Mouse (Mus musculus) embryonic facial prominence, embryonic 15.5 days (tissue): ENCODE results near the gene Bbs12. TPM values are rescaled to one million over a fixed set of nuclear protein-coding genes. Genes with fewer than 3 reads are reported as not detected.

ENCODE experiments used
- ATAC-seq: fragments of 200-750 bp; cut with Nextera tagmentation; 2 replicates; pipeline ENCODE4 v1.8.0; 2017; ENCODE audit warnings: low read depth, moderate TSS enrichment; ENCODE audit not compliant: insufficient number of reproducible peaks, low FRiP score, low TSS enrichment
- H3K27ac ChIP-seq: fragments of 300-500 bp; sonication (generic); replicated peaks from 2 replicates; pipeline ENCODE4 v1.5.1; 2015; ENCODE audit warnings: mild to moderate bottlenecking, inconsistent platforms
- H3K27me3 ChIP-seq: fragments of 300-500 bp; sonication (generic); 2 replicates; pipeline ENCODE4 v1.6.1; 2015; ENCODE audit warnings: inconsistent platforms
- H3K36me3 ChIP-seq: fragments of 300-500 bp; sonication (generic); 2 replicates; pipeline ENCODE4 v1.6.1; 2015; ENCODE audit warnings: mild to moderate bottlenecking, inconsistent platforms
- H3K4me1 ChIP-seq: fragments of 300-500 bp; sonication (generic); 2 replicates; pipeline ENCODE4 v1.6.1; 2015; ENCODE audit warnings: inconsistent platforms
- H3K4me2 ChIP-seq: fragments of 300-500 bp; sonication (generic); replicated peaks from 2 replicates; pipeline ENCODE4 v1.6.1; 2015; ENCODE audit warnings: mild to moderate bottlenecking, inconsistent platforms
- H3K4me3 ChIP-seq: fragments of 300-500 bp; sonication (generic); replicated peaks from 2 replicates; pipeline ENCODE4 v1.5.1; 2015; ENCODE audit warnings: mild to moderate bottlenecking, inconsistent platforms
- H3K9ac ChIP-seq: fragments of 300-500 bp; sonication (generic); 2 replicates; pipeline ENCODE4 v1.6.1; 2015; ENCODE audit warnings: inconsistent platforms
- H3K9me3 ChIP-seq: fragments of 300-500 bp; sonication (generic); replicated peaks from 2 replicates; pipeline ENCODE4 v1.6.1; 2016; ENCODE audit warnings: inconsistent platforms
- WGBS: fragments of 180-500 bp; shearing (Covaris S2); methylation state at CpG from one replicate; pipeline ENCODE4 v1.1.7; 2015; 5-methylcytosine and 5-hydroxymethylcytosine counted together
- polyA plus RNA-seq: library from polyadenylated mRNA; unstranded; fragments of >200 nt; fragmentation: Nextera tagmentation; extraction: Ambion mirVana; gene quantifications from 2 replicates; pipeline ENCODE4 v1.2.1, GENCODE M21; 2015

Gene Bbs12
- polyA plus RNA-seq, 1 experiment from 2014 or later, result 8.3 TPM

GRCm38 (mm10) chr3:37290881-37291541, 21.3 kb upstream of the Bbs12 start:
- no peak overlapping the region for H3K4me2 ChIP-seq
- H3K36me3 ChIP-seq, result no peaks in the 10 kb centered on the region
- H3K27ac ChIP-seq, result no peak overlapping the region
- no peaks in the 10 kb centered on the region for H3K9me3 ChIP-seq
- no peak overlapping the region for H3K4me3 ChIP-seq
- 64% methylated on average over 7 of the region's 7 CpGs for WGBS
- ATAC-seq, result no peak
- no peaks in the 10 kb centered on the region for H3K4me1 ChIP-seq
- H3K27me3 ChIP-seq, result no peaks in the 10 kb centered on the region
- H3K9ac ChIP-seq, result no peak overlapping the region

GRCm38 (mm10) chr3:37291929-37292328, 20.4 kb upstream of the Bbs12 start:
- no peak for ATAC-seq
- no peaks in the 10 kb centered on the region for H3K4me1 ChIP-seq
- no peaks in the 10 kb centered on the region for H3K27me3 ChIP-seq
- 84% methylated on average over 2 of the region's 2 CpGs for WGBS
- no peaks in the 10 kb centered on the region for H3K9me3 ChIP-seq
- H3K9ac ChIP-seq, result no peak overlapping the region
- no peak overlapping the region for H3K4me2 ChIP-seq
- H3K36me3 ChIP-seq, result no peaks in the 10 kb centered on the region
- H3K27ac ChIP-seq, result no peak overlapping the region
- no peak overlapping the region for H3K4me3 ChIP-seq

GRCm38 (mm10) chr3:37292654-37293053, 19.7 kb upstream of the Bbs12 start:
- WGBS, result 46% methylated on average over 2 of the region's 2 CpGs
- Histone ChIP-seq H3K4me1 (no peaks in the 10 kb centered on the region), H3K9ac (no peak overlapping the region), H3K9me3 (no peaks in the 10 kb centered on the region), H3K36me3 (no peaks in the 10 kb centered on the region), H3K4me3 (no peak overlapping the region), H3K27ac (no peak overlapping the region), H3K27me3 (no peaks in the 10 kb centered on the region), H3K4me2 (no peak overlapping the region)
- ATAC-seq, result no peak

GRCm38 (mm10) chr3:37299470-37299869, 12.9 kb upstream of the Bbs12 start:
- Histone ChIP-seq H3K27me3 (no peaks in the 10 kb centered on the region), H3K27ac (no peak overlapping the region), H3K9me3 (no peaks in the 10 kb centered on the region), H3K9ac (no peak overlapping the region), H3K4me2 (no peak overlapping the region), H3K4me3 (no peak overlapping the region), H3K4me1 (no peaks in the 10 kb centered on the region), H3K36me3 (no peaks in the 10 kb centered on the region)
- 77% methylated on average over 3 of the region's 3 CpGs for WGBS
- no peak for ATAC-seq

GRCm38 (mm10) chr3:37302685-37303084, 9.7 kb upstream of the Bbs12 start:
- no peaks in the 10 kb centered on the region for H3K36me3 ChIP-seq
- ATAC-seq, result no peak
- no peaks in the 10 kb centered on the region for H3K4me1 ChIP-seq
- H3K4me2 ChIP-seq, result no peak overlapping the region
- WGBS, result 31% methylated on average over 12 of the region's 12 CpGs
- no peak overlapping the region for H3K4me3 ChIP-seq
- no peaks in the 10 kb centered on the region for H3K9me3 ChIP-seq
- H3K27ac ChIP-seq, result no peak overlapping the region
- no peaks in the 10 kb centered on the region for H3K27me3 ChIP-seq
- H3K9ac ChIP-seq, result no peak overlapping the region

GRCm38 (mm10) chr3:37303392-37304139, 8.8 kb upstream of the Bbs12 start:
- Histone ChIP-seq H3K4me2 (no peak overlapping the region), H3K9me3 (no peaks in the 10 kb centered on the region), H3K27ac (no peak overlapping the region), H3K9ac (no peak overlapping the region), H3K27me3 (no peaks in the 10 kb centered on the region), H3K4me3 (no peak overlapping the region), H3K4me1 (no peaks in the 10 kb centered on the region), H3K36me3 (no peaks in the 10 kb centered on the region)
- no peak for ATAC-seq
- 58% methylated on average over 8 of the region's 8 CpGs for WGBS

- peak overlapping the region; percentile 69 for H3K4me2 ChIP-seq
- WGBS, result 3% methylated on average over 10 of the region's 10 CpGs
- H3K36me3 ChIP-seq, result no peaks in the 10 kb centered on the region
- H3K27me3 ChIP-seq, result no peaks in the 10 kb centered on the region
- peak overlapping the region; percentile 64 for H3K9ac ChIP-seq
- no peak; the same call in 1 of the 2 replicates for ATAC-seq
- H3K4me3 ChIP-seq, result peak overlapping the region; percentile 79
- peak overlapping the region; percentile 86; the same call in 1 of the 2 replicates for H3K27ac ChIP-seq
- H3K9me3 ChIP-seq, result no peaks in the 10 kb centered on the region
- H3K4me1 ChIP-seq, result peaks cover 14% of the 10 kb centered on the region; the same call in 1 of the 2 replicates
Measured at GRCm38 (mm10) chr3:37311897-37312369, 421 bp upstream of the Bbs12 start.

GRCm38 (mm10) chr3:37313371-37313770, 1.0 kb downstream of the Bbs12 start:
- Histone ChIP-seq H3K36me3 (no peaks in the 10 kb centered on the region), H3K9ac (no peak overlapping the region), H3K4me3 (peak overlapping the region; percentile 79), H3K9me3 (no peaks in the 10 kb centered on the region), H3K27me3 (no peaks in the 10 kb centered on the region), H3K27ac (peak overlapping the region; percentile 86), H3K4me1 (peaks cover 14% of the 10 kb centered on the region; the same call in 1 of the 2 replicates), H3K4me2 (peak overlapping the region; percentile 69)
- no peak for ATAC-seq
- WGBS, result 23% methylated on average over 1 of the region's 1 CpGs

GRCm38 (mm10) chr3:37316233-37316632, 3.9 kb downstream of the Bbs12 start:
- no peak overlapping the region for H3K4me3 ChIP-seq
- H3K27me3 ChIP-seq, result no peaks in the 10 kb centered on the region
- no peak overlapping the region for H3K27ac ChIP-seq
- peaks cover 14% of the 10 kb centered on the region; the same call in 1 of the 2 replicates for H3K4me1 ChIP-seq
- H3K4me2 ChIP-seq, result no peak overlapping the region
- no peak overlapping the region for H3K9ac ChIP-seq
- no peaks in the 10 kb centered on the region for H3K9me3 ChIP-seq
- no peak for ATAC-seq
- H3K36me3 ChIP-seq, result peaks cover 21% of the 10 kb centered on the region; the same call in 1 of the 2 replicates
- WGBS, result 97% methylated on average over 1 of the region's 1 CpGs

- Histone ChIP-seq H3K4me1 (no peaks in the 10 kb centered on the region), H3K27ac (no peak overlapping the region), H3K9ac (no peak overlapping the region), H3K4me3 (no peak overlapping the region), H3K36me3 (peaks cover 17% of the 10 kb centered on the region; the same call in 1 of the 2 replicates), H3K27me3 (no peaks in the 10 kb centered on the region), H3K9me3 (no peaks in the 10 kb centered on the region), H3K4me2 (no peak overlapping the region)
- no peak for ATAC-seq
- 36% methylated on average over 3 of the region's 3 CpGs for WGBS
Measured at GRCm38 (mm10) chr3:37324310-37324709, 12.0 kb downstream of the Bbs12 start.

GRCm38 (mm10) chr3:37325317-37326112, 13.2 kb downstream of the Bbs12 start:
- 76% methylated on average over 5 of the region's 5 CpGs for WGBS
- Histone ChIP-seq H3K4me3 (no peak overlapping the region), H3K4me2 (no peak overlapping the region), H3K36me3 (peaks cover 5% of the 10 kb centered on the region; the same call in 1 of the 2 replicates), H3K27ac (no peak overlapping the region), H3K9me3 (no peaks in the 10 kb centered on the region), H3K27me3 (no peaks in the 10 kb centered on the region), H3K9ac (no peak overlapping the region), H3K4me1 (no peaks in the 10 kb centered on the region)
- ATAC-seq, result no peak
